Mouse (Mus musculus) mouse embryonic stem cell (cell line): ENCODE results near the gene Pkp1.

Source experiments
- in situ Hi-C, 2 experiments: fragments of 300-500 bp; cut with MboI; formaldehyde crosslinking; loops; 1 replicate in 1 of 2; 3 replicates in 1 of 2; pipeline ENCODE4 v1.14.3; 2019 to 2020; ENCODE audit warnings: low sequenced_read_pairs in 2 of 2, low pct_unique_long_range_greater_than_20kb in 1 of 2, mixed read lengths in 1 of 2; ENCODE audit not compliant: unreplicated experiment in 1 of 2

Gene Pkp1

DNA sequence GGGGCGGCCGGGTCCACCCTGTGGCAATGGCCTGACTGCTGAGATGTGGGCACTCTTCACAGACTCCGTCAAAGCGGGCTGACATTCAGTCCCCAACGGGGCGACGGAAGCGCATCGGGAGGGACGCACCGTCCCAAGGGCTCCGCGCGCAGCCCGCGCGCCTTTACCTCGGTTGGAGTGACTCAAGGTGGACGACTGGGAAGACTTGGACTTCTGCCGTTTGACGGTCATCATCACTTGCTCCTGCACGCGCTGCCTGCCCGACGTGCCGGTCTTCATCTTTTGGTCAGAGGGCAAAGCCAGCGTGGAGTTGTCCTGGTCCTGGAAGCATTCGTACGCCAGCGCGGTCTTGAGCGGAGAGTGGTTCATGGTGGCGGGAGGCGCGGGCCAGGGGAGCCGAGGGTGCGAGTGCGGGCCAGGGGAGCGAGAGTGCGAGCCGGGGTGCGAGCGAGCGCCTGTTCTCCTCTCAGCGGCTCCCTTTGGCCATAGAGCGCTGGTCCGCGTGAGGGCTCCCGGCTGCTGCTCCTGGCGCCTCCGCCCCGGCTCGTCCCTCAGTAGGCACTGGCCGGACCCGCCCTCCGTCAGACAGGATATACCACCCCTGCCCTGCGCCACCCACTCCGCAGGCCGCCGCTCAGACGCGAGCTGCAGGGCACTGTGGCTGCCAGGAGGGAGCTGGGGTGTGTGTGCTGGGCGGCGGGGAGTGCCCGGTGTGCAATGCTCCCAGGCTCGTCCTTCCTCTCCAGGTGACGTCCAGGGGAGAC, at the start of gene Pkp1:
Gene Pkp1 (minus strand): TSS at position 564 of the 764 bp plus-strand sequence.
- in situ Hi-C loops: no loop called here

DNA sequence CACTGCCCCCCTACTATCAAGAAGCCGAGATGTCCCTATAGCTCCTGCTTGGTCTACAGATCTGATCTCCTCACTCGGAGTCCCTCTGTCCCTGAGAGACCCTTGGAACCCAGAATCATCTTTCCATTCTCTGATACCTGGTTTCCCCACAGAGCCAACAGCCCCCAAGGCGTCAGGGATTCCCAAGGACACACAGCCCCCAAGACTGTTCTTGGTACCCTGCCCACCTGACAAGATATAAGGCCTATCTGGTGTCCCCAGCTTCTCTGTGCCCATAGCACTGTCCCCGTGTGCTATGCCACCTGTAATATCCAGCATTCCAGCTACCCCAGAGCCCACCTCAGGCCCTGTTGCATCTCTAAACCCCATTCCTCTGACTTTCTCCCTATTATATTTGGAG, 48.7 kb upstream of the Pkp1 start:
- in situ Hi-C loops: no loop called here

GRCm38 (mm10) chr1:135964561-135964960, 45.6 kb upstream of the Pkp1 start:
- in situ Hi-C loops: no loop called here

GRCm38 (mm10) chr1:135963177-135963576, 44.2 kb upstream of the Pkp1 start:
- in situ Hi-C loops: no loop called here

DNA sequence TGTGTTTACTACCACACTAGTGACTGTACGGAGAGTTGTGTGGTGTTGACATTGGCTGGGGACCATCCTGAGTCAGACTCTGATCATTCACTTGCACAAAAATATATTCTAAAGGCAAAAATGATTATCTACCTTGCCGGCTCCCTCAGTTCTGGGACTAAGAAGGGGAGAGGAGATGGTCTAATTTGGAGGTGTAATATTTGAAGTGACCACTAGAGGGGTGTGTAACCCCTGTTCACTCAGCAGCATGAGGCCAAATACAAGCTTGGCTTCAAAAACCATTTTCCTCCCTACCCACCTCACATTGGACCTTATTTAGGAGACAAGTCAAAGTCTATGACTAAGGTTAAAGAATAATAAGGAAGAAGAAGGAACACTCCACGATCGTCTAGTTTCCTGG, 39.5 kb upstream of the Pkp1 start:
- in situ Hi-C loops: no loop called here

DNA sequence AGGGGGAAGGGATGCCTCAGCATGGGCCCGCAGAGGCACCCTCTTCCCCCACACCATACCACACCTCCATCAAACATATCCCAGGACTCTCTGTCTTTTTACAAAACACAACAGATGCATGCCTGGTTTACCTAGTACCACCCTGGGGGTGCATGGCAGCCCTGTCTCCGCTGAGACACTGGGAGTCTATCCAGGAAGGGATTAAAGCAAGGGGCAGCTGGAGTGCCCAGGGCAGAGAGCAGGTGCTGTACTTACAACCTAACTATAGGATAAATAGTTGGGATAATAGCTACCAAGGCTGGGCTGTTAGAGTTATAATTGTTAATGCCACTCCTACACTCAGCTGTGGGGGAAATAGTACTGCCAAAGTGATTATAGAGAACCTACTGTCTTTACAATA, 29.9 kb upstream of the Pkp1 start:
- in situ Hi-C loops: no loop called here

DNA sequence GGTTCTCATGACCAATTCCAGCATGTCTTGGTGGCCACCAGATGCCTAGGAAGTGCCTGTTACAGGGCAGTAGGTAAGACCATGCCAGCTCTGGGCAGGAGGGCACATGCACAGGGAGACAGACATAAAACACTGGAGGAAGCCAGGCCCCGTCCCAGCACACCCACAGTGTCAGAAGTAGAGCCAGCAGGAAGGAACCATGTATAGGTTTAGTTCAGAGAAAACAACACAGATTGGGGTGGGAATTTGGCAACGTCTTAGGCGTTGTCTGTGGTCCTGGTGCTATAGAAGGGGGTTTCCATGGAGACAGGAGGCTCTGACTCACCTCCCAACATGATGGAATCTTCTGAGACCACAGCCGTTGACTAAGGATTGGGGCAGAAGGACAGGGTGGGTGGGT, 27.2 kb upstream of the Pkp1 start:
- in situ Hi-C loops: no loop called here

DNA sequence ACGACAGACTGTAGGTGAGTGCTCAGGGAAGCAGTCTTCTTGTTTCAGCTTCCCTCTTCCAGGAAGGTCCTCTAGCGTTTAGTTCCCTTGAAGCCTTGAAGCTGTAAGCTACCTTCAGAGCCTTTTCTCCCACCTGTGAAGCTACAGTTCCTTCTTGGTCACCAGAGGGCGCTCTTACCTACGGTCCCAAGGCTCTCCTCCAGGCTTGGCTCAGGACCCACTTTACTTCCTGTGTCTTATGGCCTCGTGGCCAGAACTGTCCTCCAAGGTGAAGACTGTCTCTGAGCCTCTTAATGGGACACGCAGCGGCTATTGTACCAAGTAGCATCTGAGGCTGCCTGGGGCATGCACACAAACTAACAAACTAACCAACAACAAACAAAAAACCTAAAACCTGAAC, 26.7 kb upstream of the Pkp1 start:
- in situ Hi-C loops: no loop called here

DNA sequence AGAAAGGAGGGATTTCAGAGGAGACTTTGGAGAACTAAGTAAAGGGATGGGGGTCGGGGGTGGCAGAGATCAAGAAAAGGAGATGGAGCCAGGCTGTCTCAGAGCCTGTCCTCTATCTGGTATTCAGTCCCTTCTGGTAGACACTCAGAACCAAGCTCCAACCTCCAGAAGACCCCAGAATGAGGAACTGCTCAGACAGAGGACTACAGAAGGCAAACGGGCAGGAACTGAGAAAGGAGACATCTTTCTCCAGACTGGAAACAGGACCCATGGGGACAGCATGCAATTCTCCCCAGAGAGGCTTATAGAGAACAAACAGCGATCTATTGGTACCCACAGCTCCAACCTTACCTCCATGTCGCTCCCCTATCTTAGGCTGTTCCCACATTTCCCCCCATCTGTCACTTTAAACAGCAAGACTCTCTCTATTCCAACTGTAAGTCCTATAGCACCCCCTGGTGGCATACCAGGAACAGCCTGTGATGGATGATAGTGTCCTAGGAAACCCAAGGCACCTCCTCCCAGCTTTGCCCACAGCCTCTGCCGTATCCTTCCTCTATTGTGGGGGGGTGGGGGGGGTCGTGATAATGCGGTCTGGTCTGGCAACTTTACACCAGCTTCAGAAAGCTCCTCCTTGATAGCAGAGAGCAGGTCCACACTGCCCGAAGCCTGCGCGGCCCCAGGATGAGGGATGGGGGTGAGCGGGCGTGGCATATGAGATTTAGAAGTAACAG, 25.7 kb upstream of the Pkp1 start:
- in situ Hi-C loops: loop anchor here in 1 of 2 experiments (5.0 kb wide), 1 partner anchor 77 kb away; no protein-coding TSS in a partner anchor

DNA sequence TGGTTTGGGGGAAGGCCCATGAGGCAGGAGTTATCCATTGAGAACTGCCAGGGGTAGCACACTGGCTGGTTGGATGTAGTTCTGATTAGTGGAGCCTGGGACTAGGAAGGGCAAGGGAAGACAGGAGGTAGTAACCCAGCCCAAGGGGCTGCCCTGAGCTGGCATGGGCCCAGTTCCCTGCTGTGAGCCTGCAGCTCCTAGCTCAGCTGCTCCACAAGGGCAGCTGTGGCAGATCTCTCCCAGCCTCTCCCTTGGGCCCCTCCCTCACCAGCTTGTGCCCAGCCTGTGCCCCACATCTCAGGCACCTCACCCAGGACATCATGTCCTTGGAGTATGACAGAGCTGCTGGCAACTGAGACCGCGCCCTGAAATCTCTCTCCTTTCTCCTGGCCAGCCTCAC, 24.7 kb upstream of the Pkp1 start:
- in situ Hi-C loops: loop anchor here in 1 of 2 experiments (5.0 kb wide), 1 partner anchor 76 kb away; no protein-coding TSS in a partner anchor

- in situ Hi-C loops: loop anchor here in 1 of 2 experiments (5.0 kb wide), 1 partner anchor 75 kb away; no protein-coding TSS in a partner anchor
Observed at GRCm38 (mm10) chr1:135942116-135942515, 23.1 kb upstream of the Pkp1 start.

- in situ Hi-C loops: loop anchor here in 1 of 2 experiments (5.0 kb wide), 1 partner anchor 74 kb away; no protein-coding TSS in a partner anchor
Observed at GRCm38 (mm10) chr1:135941259-135942006, 22.4 kb upstream of the Pkp1 start.

DNA sequence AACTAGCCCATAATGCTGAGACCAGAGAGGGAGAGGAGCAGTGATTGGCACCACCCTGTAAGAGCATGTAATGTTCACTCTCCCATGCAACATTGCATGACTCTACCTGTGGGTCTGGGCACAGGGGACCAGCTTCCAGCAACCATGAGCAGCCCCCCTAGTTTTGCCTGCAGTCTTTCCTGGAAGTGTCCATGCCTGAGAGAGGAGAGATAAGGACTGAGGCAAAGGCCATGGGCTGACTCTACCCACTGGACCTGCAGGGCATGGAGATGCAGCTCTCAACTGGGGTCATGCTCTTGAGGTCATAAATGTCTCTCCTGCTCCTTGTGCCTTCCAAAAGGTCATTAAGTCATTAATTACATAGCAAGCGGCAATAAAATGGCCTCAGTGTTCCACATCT, 17.1 kb upstream of the Pkp1 start:
- in situ Hi-C loops: no loop called here

DNA sequence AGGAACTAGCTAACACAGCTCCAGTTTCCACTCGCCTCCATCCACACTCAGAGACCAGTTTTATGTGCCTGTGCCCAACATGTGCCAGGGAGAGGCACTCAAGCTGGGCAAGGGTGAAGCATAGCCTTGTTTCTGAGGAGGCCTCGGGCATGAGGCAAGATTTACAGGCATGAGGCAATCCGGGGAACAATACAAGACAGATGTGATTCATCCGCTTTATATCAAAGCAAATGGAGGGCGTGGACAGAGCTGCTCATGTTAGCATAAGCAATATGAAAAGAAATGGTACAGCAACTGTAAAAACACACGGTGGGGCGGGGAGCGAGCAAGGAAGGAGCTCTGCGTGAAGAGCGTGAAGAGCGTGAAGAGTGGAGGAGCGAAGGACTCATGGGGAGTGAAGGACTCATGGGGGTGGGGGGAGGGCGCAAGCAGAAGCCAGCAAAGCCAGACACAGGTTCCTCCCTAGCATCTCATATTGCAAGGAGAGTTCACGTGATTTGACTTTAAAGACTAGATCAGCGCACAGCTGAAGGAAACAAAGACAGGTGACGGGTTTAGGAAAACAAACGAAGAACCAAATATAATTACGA, 14.8 kb upstream of the Pkp1 start:
- in situ Hi-C loops: no loop called here

- in situ Hi-C loops: no loop called here
Observed at GRCm38 (mm10) chr1:135929876-135930275, 10.9 kb upstream of the Pkp1 start.

DNA sequence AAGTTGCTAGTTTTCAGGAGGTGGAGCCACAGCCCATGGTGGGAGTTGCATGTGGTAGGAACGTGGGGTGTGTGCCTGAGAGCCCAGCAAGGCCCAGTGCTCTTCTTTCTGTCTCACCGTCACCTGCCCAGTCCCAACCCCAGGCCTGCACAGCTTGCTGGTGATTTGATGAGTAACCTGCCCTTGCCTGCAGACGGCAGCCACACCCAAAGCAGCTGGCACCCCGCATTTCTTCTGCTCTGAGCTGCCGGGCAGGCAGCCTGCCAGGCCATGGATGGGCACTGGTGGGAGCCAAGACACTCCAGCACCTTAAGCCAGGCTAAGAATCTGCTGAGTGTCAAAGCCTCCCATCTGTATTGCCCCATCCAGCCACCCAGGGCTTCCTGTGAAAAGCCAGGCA, 6.8 kb upstream of the Pkp1 start:
- in situ Hi-C loops: no loop called here

DNA sequence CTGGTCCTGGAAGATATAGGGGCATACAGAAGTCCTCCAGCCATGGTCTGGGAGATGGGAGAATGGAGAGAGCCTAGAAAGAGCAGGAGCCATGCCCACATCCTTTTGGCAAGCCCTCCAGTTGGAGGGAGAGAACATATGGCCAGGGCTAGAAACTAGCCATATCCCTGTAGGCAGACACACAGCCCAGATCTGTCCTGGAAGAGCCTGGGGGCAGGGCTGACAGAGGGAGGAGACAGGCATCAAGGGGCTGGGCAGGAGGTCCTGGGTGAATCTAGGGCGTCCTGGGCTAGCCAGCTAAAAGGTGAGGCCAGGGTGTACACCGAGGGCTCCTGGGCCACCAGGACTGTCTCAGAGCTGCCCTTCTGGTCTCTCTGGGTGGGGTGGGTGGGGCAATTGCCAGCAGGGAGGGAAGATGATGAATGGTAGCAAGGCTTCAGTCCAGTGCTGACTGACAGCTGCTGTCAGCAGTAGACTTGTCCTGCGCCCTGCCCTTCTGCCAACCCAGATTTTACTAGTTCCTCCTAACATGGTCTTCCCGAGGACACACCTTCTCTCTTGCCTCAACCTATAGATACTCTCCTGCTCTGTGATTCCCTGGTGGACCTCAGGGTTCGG, 5.5 kb upstream of the Pkp1 start:
- in situ Hi-C loops: no loop called here

GRCm38 (mm10) chr1:135923229-135923628, 4.2 kb upstream of the Pkp1 start:
- in situ Hi-C loops: no loop called here
